Mouse (Mus musculus) naive thymus-derived CD4-positive, alpha-beta T cell, adult 2 months (primary cell): ENCODE results near the gene Nav2.

Experiments used
- DNase-seq: peaks from one replicate; pipeline ENCODE4 v3.0.0-alpha.2; 2011; ENCODE audit warnings: low read depth

Nav2 gene

GRCm38 (mm10) chr7:49252902-49253301, 344.4 kb downstream of the Nav2 start:
- DNase-seq, result no peak

DNA sequence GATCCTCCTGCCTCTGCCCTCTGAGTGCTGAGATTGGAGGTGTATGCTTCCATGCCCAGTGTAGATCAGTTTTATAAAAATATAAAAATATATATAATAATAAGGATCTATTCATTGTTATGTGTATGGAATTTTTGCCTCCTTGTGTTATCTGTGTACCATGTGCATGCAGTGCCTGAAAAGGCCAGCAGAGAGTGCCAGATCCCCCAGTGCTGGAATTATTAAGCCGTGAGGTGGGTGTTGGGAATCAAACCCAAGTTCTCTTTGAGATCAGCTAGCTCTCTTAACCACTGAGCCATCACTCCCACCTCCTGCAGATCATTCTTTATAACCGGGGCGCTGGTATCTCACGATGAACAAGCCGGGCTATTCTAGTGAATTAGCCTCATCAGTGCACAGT, 346.5 kb downstream of the Nav2 start:
- DNase-seq, result no peak

DNA sequence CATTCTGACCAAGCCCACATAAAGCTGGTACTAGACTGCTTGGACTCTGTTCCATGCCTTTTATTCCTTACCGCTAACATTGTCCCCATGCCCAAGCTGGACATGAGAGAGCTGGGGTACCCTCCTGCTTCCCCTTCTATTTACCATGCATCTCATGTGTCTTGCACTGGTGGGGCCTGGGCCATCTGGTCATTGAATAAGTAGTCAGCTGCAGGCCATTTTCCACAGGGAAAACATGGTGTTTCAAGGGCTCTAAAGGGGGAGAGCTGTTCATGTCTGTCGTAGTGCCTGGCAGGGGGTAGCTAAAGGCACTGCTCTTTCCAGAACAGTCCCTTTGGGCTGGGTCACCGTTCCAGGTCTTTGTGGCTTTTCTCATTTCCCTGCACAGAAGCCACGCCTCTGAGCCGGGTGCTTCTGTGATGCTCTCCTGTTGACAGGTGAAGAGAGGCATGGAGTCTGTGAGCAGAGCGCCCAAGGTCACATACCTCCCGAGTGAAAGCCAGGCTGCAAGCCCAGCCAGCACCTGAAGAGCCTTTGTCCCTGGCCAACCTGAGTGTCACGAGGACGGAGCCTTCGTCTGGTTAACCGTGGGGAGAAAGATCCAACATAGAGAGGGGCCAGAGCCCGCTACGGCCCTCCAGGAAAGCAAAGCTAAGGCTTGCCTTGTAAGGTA, 348.9 kb downstream of the Nav2 start:
- no peak for DNase-seq

- no peak for DNase-seq
Observed at GRCm38 (mm10) chr7:49258088-49258487, 349.6 kb downstream of the Nav2 start.

DNA sequence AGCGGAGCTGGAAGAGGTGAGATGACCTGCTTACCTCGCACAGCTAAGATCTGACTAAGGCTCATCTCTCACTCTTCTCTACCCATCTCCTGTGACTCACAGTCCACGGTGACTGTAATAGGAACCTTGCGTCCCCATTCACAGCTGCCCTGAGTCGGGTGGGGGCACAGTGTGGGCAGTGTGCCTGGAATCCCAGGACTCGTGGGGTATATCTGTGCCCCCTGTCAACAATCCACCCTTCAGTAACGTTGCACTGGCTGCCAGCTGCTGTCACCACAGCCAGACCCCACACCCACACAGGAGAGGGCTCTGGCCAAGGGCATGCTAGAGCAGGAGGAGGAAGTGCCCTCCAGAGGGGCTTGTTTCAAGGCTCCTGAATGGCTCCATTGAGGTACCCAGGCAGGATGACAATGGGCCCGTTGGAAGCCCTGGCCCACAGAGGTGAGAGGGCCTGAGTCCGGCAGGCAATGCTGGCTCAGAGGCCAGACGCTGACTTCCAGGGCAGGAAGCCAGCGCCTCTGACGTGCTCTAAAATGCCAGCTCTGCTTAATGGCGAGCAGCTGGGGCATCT, 353.5 kb downstream of the Nav2 start:
- DNase-seq, result no peak

- no peak for DNase-seq
Observed at GRCm38 (mm10) chr7:49266422-49266821, 357.9 kb downstream of the Nav2 start.

GRCm38 (mm10) chr7:49267621-49268325, 359.3 kb downstream of the Nav2 start:
- DNase-seq, result no peak

GRCm38 (mm10) chr7:49268401-49268921, 359.9 kb downstream of the Nav2 start:
- no peak for DNase-seq

DNA sequence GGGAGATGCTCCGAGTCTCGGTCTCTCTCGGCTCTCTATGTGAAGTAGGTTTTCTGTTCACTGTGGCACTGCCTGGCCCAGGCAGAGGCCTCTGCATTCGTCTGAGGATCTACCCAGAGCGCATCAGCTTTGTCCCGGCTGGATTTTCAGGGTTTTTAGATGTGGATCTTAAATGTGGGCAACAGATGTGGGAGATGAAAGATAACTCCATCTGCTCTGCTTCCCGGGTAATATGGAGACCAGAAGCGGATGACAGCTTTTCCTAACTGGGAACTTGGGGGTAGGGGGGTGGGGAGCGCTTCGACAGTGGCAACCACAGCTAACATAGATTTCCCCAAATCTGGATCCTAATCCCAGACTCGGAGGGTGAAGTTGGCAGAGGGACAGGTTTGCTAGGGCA, 362.3 kb downstream of the Nav2 start:
- no peak for DNase-seq

DNA sequence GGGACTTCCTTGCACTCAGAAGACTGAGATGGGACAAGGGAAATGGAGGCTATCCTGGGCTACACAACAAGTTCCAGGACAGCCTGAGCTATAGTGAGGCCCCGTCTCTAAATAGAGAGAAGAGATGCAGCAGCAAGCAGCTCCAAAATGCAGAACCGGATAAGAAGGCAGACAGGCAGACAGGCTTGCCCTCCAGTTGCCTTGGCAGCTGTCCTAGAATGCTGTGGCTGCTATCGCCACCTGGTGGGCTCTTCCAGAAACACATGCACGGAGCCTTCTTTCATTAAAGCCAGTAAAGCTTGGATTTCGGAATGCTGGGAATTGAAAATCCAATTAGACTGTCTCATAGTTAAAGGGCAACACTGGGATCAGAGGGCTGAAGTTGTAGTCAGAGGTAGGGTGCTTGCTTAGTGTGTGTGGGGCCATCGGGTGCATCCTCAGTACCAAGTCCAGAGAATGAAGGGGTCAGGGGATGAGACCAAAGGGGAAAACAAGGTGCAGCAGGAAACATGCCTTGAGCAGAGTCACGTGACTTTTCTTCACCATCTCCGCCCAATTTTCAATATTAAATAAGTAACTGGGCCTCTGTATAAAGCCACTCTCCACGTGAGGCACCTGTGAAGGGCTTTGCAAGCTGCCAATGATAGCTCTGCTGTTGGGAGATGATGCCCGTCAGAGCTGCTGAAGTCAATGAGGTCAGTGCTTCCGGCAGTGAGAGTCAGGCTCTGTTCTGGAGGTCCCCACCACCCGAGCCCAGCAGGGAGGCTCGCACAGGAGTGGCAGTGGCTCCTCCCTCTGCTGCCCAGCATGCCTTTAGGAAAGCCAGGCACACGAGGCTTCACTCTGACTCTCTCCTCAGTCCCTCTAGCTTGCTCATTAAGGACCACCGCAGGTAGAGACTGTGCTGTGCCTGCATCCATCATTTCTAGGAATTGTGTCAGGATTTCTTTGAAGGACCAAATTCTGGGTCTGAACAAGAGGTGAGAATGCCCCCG, 364.2 kb downstream of the Nav2 start:
- DNase-seq, result peak; percentile 49

- DNase-seq, result no peak
Observed at GRCm38 (mm10) chr7:49273907-49274656, 365.6 kb downstream of the Nav2 start.

- DNase-seq, result no peak
Observed at GRCm38 (mm10) chr7:49274676-49275075, 366.2 kb downstream of the Nav2 start.

DNA sequence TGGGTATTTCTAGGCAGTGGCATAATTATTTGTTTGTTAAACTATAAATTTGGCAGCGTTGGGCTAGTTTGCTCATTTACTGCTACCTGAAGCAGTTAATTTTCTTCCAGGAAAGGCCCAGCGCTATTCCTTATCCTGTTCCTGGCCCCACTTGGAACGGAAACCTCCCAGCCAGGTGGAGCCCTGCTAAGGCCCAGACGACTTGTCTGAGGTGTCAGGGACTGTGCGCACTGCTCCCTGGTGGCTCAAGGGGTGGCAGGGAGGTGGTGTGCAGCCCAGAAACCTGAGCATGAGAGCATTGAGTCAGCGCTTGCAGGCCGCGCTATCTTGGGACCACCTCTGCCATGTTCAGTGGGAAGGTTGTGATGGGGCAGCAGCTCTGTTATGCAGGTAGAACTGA, 367.6 kb downstream of the Nav2 start:
- no peak for DNase-seq

DNA sequence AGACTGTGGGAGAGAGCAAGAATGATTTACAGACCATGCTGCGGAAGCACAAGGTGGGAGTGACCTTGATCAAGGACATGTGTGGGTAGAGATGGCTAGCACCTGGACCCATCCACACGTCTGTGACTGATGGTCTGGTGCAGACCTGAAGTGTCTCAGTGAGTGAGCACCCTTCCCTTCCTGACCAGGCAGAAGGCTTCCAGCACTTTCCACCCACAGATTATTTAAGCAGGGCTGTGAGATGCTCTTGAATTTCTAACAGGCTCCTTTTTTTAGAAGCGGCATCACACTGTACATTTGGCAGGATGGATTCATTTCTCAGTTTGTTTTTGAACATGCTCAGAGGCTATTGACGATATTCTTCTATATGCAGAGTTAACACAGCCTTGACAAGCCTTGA, 369.2 kb downstream of the Nav2 start:
- DNase-seq, result no peak

DNA sequence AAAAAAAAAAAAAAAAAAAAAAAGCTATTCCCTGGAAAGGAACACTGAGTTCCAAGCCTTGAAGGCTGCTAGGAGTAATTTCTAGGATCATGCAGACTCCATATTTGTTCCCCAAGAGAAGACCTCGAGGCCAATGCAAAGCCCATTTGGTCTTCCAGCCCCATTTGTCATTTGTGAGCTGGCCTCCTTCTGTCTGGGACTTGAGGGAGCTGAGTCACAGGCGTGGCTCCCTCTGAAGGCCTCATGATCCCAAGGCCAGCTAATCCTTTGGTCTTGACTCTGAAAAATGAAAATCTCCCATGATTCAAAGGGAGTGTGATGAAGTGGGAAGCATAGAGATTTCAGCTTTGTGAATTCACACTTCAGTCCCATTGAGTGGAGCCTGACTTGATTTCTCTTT, 370.0 kb downstream of the Nav2 start:
- no peak for DNase-seq

DNA sequence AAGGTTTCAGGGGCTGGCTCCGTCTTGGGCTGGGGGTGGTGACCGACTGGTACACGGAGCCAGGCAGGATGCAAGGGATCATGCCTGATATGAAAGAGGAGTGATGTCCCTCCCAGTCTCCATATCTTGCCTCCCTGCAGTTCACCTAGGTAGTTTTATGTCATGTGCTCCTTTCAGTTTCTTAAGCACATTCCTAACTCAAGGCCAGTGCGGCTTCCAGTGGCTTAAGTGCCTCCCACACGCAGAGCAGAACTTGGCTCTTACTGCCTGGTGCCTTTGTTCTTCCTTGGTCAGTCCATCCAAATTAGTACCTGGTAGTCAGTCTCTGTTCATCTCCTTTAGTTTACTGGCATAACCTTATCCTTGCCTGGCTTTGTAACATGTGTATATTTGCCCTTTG, 371.9 kb downstream of the Nav2 start:
- DNase-seq, result no peak

DNA sequence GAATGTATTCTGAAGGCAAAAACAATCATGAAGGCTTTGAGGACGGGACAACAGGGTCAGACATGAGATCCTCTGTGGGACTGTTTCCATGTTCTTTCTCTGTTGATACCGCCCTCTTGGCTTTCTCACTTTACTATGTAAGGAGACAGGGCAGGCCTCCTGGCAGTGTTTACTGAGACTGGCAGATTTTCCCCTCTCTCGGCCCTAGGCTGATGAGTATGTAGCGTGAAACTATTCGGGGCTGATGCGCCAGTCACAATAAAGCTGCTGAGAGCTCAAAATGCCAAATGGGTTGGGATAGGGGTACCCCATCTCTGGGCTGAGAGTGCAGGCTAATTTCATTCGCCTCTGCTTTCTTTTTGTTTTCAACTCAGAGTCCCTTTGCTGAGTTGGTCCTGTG, 373.9 kb downstream of the Nav2 start:
- no peak for DNase-seq

DNA sequence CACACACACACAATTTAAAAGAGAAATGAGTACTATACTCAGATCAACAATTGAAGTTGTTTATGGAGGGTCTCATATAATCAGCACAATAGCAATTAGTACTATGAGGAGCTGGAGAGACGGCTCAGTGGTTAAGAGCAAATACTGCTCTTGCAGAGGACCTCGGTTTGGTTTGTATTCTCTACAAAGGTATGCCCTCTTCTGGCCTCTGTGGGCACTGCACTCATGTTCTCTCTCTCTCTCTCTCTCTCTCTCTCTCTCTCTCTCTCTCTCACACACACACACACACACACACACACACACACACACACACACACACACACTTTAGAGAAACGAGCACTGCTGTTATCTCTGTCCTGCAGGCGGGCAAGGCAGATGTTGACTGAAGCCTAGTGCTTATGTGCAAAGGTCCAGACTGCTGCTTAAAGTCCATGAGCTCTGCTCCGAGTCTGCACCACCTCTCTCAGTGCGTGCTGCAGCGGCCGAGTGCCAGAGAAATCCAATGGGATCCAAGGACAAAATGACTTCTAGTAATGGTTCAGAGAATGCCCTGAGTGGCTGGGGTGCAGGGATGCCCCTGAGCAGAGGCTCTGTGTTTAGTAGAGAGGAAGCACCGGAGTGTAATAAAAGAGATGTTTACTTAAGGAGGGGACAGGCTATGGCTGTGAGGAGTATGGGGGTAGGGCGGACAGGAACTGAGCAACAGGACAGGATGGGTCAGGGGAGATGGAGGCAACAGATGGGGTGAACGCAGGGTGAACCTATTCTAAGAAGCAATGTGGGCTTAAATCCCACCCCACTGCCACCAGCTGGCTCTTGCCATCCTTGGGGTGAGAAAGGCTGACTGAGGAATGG, 375.2 kb downstream of the Nav2 start:
- DNase-seq, result no peak

- no peak for DNase-seq
Observed at GRCm38 (mm10) chr7:49288186-49288585, 379.7 kb downstream of the Nav2 start.

GRCm38 (mm10) chr7:49290308-49290707, 381.8 kb downstream of the Nav2 start:
- DNase-seq, result no peak
